Mouse (Mus musculus): ENCODE results near the gene Hif3a.

Gene Hif3a

GRCm38 (mm10) chr7:17024814-17025504, 37.3 kb downstream of the Hif3a start:
- DNase-seq (ENCODE audit: low read depth), result no peak

GRCm38 (mm10) chr7:17024141-17024540, 38.1 kb downstream of the Hif3a start:
- DNase-seq (ENCODE audit: low read depth), result no peak

DNA sequence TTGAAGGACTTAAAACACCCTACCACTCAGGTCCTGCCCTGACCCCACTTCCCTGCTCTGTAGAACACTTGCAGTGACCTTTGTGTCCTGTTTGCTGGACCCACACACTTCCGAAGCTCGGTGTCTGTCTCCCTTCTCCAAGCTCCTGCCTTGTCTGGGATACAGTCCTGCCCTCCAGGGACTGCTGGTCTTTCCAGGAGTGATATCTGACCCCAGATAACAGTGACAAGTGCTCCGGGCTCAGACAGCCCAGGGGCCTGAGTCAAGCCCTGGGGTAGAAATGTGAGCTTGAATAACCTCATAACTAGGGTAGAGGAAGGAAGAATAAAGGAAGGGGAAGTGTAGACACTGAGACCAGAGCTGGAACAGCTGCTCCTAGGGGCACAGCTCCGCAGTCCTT, 38.5 kb downstream of the Hif3a start:
- no peak for DNase-seq (ENCODE audit: low read depth)

GRCm38 (mm10) chr7:17022176-17022575, 40.1 kb downstream of the Hif3a start:
- no peak for DNase-seq (ENCODE audit: low read depth)

DNA sequence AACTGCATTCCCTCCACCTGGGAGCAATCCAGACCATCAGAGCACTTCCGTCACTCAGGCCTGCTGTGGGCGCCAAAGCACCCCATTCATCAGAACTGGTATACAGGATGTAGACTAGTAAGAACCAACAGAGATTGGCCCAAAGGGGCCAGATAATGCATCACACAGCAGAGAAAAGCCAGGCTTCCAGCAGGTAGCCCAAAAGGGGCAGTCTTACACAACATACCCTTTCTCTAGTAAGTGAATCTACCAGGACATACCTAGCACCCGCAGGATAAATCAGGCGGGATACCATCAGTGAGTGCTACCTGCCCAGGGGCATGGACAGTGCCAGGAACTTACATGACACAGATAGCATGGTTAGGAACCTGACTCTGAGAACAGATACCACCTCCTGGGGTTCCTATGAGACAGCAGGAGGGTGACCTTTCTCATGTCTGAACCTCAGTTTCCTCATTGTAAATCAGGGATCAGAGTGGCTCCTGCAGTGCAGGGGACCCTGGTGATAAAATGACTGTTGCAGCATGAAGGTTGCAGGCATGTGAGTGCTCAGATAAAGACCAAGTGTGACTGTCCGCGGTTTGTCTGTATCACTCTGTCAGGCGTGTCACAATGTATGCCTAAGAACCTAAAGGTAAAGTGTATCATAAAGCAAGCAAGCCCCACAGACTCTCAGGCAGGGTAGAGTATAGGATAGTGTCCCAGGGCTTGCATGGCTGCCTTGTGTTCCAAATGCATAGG, 42.6 kb downstream of the Hif3a start:
- no peak for DNase-seq (ENCODE audit: low read depth)

DNA sequence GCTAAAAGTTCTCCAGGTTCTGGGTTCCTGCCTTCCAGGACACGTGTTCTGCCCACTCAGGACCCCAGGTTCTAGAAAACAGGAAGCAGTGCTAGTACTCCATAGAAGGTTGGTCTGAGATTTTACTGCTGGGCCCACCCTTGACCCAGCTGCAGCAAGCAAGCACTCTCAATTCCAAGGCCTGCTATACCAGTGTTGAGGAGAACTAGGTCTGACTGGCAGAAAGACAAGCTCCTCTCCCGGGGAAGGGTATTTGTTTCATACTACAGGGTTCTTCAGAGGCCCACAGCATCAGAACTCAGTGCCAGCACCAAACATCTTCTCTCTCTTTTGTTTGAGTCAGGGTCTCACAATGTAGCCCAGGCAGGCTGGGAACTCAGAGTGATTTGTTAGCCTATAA, 44.3 kb downstream of the Hif3a start:
- DNase-seq (ENCODE audit: low read depth), result no peak

- DNase-seq (ENCODE audit: low read depth), result no peak
Measured at GRCm38 (mm10) chr7:17017036-17017435, 45.2 kb downstream of the Hif3a start.

GRCm38 (mm10) chr7:17015381-17015780, 46.8 kb downstream of the Hif3a start:
- no peak for DNase-seq (ENCODE audit: low read depth)

GRCm38 (mm10) chr7:17011909-17012590, 50.2 kb downstream of the Hif3a start:
- no peak for DNase-seq (ENCODE audit: low read depth)

GRCm38 (mm10) chr7:17010010-17010347, 52.2 kb downstream of the Hif3a start:
- DNase-seq (ENCODE audit: low read depth), result no peak

GRCm38 (mm10) chr7:17009326-17010009, 52.8 kb downstream of the Hif3a start:
- no peak for DNase-seq (ENCODE audit: low read depth)

- DNase-seq (ENCODE audit: low read depth), result no peak
Measured at GRCm38 (mm10) chr7:17007300-17007699, 54.9 kb downstream of the Hif3a start.

GRCm38 (mm10) chr7:17004716-17005115, 57.5 kb downstream of the Hif3a start:
- no peak for DNase-seq (ENCODE audit: low read depth)

GRCm38 (mm10) chr7:17003230-17003960, 58.8 kb downstream of the Hif3a start:
- DNase-seq (ENCODE audit: low read depth), result no peak

GRCm38 (mm10) chr7:17002375-17003195, 59.6 kb downstream of the Hif3a start:
- peak; percentile 87 for DNase-seq (ENCODE audit: low read depth)

DNA sequence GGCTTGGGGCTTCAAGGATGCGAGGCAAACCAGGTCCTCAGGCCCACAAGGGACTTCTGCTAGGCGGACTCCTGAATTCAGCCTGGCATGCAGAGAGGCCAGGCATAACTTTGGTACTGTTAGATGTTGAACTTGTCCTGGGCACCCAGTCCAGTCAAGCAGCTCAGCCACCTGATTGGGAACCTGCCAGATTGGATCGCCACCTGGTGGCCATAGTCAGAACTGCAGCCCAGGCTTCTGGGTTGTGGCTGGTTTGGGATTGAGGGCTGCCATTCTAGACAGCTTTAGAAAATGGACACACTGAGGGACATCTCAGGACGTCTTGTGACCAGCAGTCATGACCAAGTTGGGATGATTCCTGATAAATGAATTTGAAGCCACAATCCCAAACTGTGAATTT, 62.6 kb downstream of the Hif3a start:
- peak; percentile 76 for DNase-seq (ENCODE audit: low read depth)

DNA sequence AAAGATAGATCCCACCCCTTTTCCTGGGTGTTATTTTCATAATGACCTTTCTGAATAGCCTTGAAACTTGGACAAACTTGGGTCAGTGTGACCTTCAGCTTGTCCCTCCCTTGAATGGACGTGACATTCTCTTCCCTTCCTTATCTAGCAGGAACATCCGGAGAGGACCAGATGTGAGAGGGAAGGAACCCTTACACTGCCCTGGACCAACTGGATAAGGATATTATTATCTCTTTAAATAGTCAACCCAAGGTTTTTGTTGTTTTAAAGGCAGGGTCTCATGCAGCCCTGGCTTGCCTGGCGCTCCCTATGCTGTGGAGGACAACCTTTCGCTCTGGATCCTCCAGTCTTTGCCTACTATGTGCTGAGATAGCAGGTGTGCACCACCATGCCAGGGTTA, 63.0 kb downstream of the Hif3a start:
- no peak for DNase-seq (ENCODE audit: low read depth)

DNA sequence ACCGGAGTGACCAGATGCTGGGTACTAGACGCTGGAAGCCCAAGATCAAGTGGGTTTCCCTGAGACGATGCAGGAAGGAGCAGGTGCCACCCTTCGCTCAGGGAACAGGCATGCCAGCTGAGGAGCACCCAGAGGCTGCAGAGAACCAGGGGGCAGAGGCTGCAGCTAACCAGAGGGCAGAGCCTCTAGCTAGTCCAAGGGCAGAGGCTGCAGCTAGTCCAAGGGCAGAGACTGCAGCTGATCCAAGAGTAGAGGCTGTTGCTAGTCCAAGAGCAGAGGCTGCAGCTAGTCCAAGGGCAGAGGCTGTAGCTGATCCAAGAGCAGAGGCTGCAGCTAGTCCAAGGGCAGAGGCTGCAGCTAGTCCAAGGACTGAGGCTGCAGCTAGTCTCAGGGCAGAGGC, 66.9 kb downstream of the Hif3a start:
- no peak for DNase-seq (ENCODE audit: low read depth)

DNA sequence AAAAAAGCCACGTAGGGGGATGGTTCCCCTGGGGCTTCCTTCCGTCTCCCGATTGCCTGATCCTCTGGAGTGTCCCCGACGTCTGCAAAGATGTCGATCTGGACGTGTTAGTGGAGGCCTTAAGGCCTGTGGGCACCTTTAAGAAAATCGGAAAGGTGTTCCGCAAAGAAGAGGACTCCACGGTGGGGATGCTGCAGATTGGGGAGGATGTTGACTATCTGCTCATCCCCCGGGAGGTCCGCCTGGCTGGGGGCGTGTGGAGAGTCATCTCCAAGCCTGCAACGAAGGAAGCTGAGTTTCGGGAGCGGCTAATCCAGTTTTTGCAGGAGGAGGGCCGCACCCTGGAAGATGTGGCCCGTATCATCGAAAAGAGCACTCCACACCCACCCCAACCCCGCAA, 67.8 kb downstream of the Hif3a start:
- no peak for DNase-seq (ENCODE audit: low read depth)

DNA sequence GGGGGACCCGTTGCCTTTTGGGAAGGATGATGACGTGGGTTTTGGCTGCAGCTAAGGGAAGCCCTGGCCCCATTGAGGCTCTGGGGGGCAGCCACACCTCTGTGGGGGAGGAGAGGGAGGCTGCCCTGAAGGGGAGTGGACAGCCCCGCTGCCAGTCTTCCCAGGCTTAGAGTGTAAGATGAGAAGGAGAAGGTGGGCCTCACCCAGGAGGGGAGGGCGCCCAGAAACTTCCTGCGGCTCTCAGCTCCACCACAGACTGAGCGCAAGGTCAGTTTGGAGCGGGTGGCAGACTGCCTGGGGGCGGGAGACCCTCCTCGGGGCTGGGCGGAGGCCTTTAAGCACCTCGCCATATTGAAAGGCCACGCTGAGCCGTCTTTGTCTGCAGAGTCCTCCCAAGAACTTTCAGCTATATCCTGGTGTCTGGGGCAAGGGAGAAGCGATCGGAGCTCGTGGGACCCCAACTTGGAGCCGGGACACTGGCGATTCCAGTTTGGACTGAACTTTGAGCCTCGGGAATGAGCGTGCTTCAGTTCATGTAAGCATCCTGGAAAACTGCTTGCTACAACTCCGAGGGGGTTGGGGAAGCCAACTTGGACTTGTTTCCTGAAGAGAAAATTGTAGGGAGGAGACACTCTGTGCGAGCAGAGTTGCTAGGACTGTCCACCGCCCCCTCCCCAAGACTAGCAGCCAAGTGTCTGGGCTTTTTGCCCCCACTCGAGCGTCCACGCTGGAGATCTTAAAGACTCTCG, 68.4 kb downstream of the Hif3a start:
- peak; percentile 40 for DNase-seq (ENCODE audit: low read depth)
